Mouse (Mus musculus): ENCODE measurements at regions not wholly inside any gene's neighbourhood (a gene's known extent, or its start where the extent isn't known, plus 50 kb on each side); places are given as distances from the start of the nearest gene placed in this dataset.

DNA sequence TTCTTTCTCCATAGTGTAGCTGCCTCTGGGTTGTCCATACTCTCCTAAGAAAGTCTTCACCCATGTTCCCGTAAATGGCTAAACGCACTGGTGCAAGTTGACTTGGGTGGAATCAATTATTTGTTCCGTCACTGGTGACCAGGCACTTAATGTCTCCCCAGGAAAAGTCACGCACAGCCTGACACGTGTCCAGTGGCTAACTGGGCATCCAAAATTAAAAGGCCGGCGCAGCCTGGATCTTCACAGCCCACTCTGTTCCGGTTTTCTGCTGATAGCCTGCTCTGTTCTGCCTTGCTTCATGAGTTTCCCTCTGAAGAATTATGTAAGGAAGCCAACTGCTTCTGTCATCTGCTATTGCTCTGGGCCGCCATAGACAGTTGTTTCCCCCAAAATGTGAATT, 81.3 kb upstream of the Rbms3 start:
- no peak for ATAC-seq (ENCODE audit: poor library complexity, severe bottlenecking)

DNA sequence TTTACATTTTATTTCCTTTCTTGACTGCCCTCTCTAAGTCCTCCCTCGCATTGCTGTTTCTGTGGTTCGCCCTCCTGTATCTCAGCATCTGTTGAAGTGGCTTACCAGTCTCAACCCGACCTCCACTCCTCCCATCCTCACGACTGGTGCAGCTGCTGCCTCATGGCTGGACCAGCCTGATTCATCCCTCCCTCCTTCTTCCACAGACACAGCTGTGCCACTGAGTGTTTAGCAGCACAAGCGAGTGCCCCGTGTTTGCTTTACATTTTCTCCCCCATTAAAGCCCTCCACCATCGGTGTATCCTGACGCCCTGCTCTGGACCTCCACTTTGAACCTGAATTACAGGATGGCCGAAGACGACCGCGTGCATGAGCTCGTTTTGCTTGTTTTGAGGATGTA, 80.0 kb upstream of the Rbms3 start:
- ATAC-seq (ENCODE audit: poor library complexity, severe bottlenecking), result no peak

DNA sequence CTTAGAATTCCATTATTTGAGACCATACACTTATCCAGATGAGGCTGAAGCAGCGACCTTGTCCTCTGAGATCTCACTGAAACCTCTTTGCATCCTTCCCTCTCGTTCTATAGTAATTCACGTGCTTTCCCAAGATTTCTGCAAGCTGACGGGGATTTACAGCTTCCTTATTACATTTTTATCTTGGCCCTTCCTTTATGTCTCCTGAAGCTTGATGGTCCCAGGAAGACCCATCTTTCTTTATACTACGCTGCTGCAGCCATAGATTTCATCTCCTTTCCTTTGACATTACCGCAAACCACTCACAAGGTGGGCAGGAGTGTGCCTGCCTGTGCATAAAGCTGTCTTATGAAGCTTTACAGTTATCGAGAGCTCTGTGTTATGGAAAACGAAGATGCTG, 63.3 kb upstream of the Rbms3 start:
- ATAC-seq (ENCODE audit: poor library complexity, severe bottlenecking), result no peak

DNA sequence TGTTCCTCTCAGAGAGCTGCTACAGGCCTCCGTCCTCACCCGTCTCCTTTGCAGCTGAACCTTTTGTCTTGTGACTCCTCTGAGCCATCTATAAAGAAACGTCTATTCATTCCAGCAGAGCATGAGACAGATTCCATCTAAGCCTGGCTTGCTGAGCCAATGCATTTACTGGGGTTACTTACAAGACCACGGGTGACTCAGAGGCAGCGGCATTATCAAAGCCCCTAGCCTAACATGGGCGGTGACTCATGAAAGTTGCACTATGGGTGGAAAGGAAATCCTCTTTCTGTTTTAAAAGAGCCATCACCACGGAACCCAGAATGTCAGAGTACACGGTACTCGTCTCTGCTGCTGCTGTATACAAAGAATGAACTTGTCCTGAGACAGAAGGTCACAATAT, 62.8 kb upstream of the Rbms3 start:
- no peak for ATAC-seq (ENCODE audit: poor library complexity, severe bottlenecking)

DNA sequence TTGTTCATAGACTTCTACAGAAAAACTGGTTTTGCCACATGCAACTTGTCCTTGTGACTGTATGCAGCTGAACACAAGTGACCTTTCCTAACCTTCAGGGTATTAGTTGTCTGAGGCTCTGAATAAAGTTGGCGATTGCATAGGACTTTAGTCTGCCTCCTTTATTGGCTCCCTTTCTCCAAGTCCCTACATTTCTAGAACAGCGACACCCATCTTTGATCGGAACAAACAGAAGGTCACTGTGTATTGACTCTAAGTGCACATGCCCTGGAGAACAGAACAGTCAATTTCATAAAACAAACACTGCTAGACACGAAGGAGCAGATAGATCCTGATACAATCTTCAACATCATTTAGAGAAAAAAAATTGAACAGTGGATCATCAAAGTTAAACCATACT, 60.2 kb upstream of the Rbms3 start:
- no peak for ATAC-seq (ENCODE audit: poor library complexity, severe bottlenecking)
